Mouse (Mus musculus): ENCODE measurements around the gene Slc9a7. TPM values are rescaled to one million over a fixed set of nuclear protein-coding genes. Genes with fewer than 3 reads are reported as not detected.

The Slc9a7 gene
- polyA plus RNA-seq, 1 experiment from 2014 or later, result 17.5 TPM

- no peaks in the 10 kb centered on the region for H3K4me1 ChIP-seq (replicated peaks; ENCODE audit: control insufficient read depth, insufficient read depth, low read length)
- WGBS, result 50% methylated on average over 4 of the region's 4 CpGs
- H3K36me3 ChIP-seq (replicated peaks; ENCODE audit: control insufficient read depth, insufficient read depth), result no peaks in the 10 kb centered on the region
- no peak overlapping the region for H3K9ac ChIP-seq
- no peak overlapping the region for H3K4me2 ChIP-seq (replicated peaks)
- ATAC-seq (ENCODE audit: low FRiP score), result no peak
- no peaks in the 10 kb centered on the region for H3K9me3 ChIP-seq (ENCODE audit: control insufficient read depth, low read length)
- H3K4me3 ChIP-seq (replicated peaks; ENCODE audit: low read length), result no peak overlapping the region
- no peaks in the 10 kb centered on the region for H3K27me3 ChIP-seq (ENCODE audit: control insufficient read depth, insufficient read depth, low read length)
- H3K27ac ChIP-seq, result no peak overlapping the region
- DNase-seq (ENCODE audit: low spot score), result no peak
These were observed 221.4 kb downstream of the Slc9a7 start for GRCm38 (mm10) chrX:20070196-20070595.

DNA sequence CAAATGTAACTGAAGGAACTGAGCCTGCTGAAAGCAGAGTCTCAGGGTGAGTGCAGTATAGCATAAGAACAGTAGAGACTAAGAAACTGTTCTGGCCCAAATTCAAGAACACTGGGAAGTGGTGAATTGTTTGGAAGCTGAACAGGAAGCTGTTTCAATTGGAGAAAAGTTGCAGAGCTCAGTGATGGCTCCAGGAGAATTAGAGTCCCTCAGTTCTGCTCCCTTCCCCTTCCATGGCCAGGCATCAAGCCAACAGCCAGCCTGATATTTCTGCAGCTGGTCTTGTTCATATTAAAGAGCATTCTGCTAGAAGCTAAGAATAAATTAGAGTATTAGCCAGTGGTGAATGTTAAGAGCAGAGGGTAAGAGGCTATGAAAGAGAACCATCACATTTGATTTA is 225.0 kb downstream of the Slc9a7 start:
- H3K36me3 ChIP-seq (replicated peaks; ENCODE audit: control insufficient read depth, insufficient read depth), result no peaks in the 10 kb centered on the region
- no peak for DNase-seq (ENCODE audit: low spot score)
- ATAC-seq (ENCODE audit: low FRiP score), result no peak
- H3K27ac ChIP-seq, result no peak overlapping the region
- H3K4me2 ChIP-seq (replicated peaks), result no peak overlapping the region
- H3K9me3 ChIP-seq (ENCODE audit: control insufficient read depth, low read length), result no peaks in the 10 kb centered on the region
- H3K4me1 ChIP-seq (replicated peaks; ENCODE audit: control insufficient read depth, insufficient read depth, low read length), result no peaks in the 10 kb centered on the region
- no peak overlapping the region for H3K9ac ChIP-seq
- no peak overlapping the region for H3K4me3 ChIP-seq (replicated peaks; ENCODE audit: low read length)
- no peaks in the 10 kb centered on the region for H3K27me3 ChIP-seq (ENCODE audit: control insufficient read depth, insufficient read depth, low read length)

DNA sequence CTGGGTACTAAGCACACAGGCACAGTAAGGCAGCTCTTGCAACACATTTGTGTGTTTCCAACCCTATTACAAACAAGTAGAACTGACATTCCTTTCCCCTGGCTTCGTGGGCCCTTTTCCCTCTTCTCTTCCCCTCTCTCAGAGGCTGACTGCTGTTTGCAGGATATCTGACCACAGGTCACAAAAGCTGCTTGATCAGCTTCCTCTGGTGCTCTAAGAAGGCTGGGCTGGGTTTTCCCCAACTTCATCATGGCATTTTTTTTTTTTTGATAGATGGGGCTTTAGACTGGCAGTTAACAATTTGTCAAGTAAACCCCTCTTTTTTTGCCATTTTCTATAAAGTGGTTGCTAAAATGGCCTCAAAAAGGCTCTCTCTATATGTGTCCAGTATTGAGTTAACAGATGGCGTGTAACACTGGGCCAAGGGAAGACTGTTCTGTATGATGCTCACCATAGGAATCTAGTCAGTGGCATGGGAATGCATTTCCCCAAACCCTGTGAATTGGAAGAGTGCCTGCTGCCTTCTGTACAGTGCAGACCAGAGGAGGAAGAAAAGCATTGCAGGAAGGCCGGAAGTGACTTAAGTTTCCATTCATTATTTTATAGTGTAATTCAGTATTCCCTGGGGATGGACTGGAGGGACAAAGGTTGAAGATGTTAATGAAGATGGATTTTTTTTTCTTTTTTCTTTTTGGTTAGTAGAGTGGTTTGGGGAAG is 229.7 kb downstream of the Slc9a7 start:
- WGBS, result 53% methylated on average over 3 of the region's 3 CpGs
- no peaks in the 10 kb centered on the region for H3K27me3 ChIP-seq (ENCODE audit: control insufficient read depth, insufficient read depth, low read length)
- H3K9ac ChIP-seq, result no peak overlapping the region
- no peak for DNase-seq (ENCODE audit: low spot score)
- no peak overlapping the region for H3K4me2 ChIP-seq (replicated peaks)
- ATAC-seq (ENCODE audit: low FRiP score), result no peak
- H3K36me3 ChIP-seq (replicated peaks; ENCODE audit: control insufficient read depth, insufficient read depth), result no peaks in the 10 kb centered on the region
- H3K27ac ChIP-seq, result no peak overlapping the region
- H3K4me1 ChIP-seq (replicated peaks; ENCODE audit: control insufficient read depth, insufficient read depth, low read length), result no peaks in the 10 kb centered on the region
- no peak overlapping the region for H3K4me3 ChIP-seq (replicated peaks; ENCODE audit: low read length)
- H3K9me3 ChIP-seq (ENCODE audit: control insufficient read depth, low read length), result no peaks in the 10 kb centered on the region

GRCm38 (mm10) chrX:20060769-20061315 is 230.8 kb downstream of the Slc9a7 start:
- peak; percentile 24 for DNase-seq (ENCODE audit: low spot score)
- Histone ChIP-seq H3K36me3 (replicated peaks; ENCODE audit: control insufficient read depth, insufficient read depth) (no peaks in the 10 kb centered on the region), H3K27ac (no peak overlapping the region), H3K4me1 (replicated peaks; ENCODE audit: control insufficient read depth, insufficient read depth, low read length) (no peaks in the 10 kb centered on the region), H3K27me3 (ENCODE audit: control insufficient read depth, insufficient read depth, low read length) (no peaks in the 10 kb centered on the region), H3K4me2 (replicated peaks) (peak overlapping the region; percentile 66), H3K4me3 (replicated peaks; ENCODE audit: low read length) (peak overlapping the region; percentile 45), H3K9me3 (ENCODE audit: control insufficient read depth, low read length) (no peaks in the 10 kb centered on the region), H3K9ac (peak overlapping the region; percentile 51)
- peak; percentile 67; the same call in 1 of the 2 replicates for ATAC-seq (ENCODE audit: low FRiP score)
- WGBS, result 20% methylated on average over 47 of the region's 47 CpGs

- H3K36me3 ChIP-seq (replicated peaks; ENCODE audit: control insufficient read depth, insufficient read depth), result no peaks in the 10 kb centered on the region
- H3K9me3 ChIP-seq (ENCODE audit: control insufficient read depth, low read length), result no peaks in the 10 kb centered on the region
- ATAC-seq (ENCODE audit: low FRiP score) (peak; percentile 72), DNase-seq (ENCODE audit: low spot score) (no peak)
- H3K4me2 ChIP-seq (replicated peaks), result peak overlapping the region; percentile 66
- no peaks in the 10 kb centered on the region for H3K4me1 ChIP-seq (replicated peaks; ENCODE audit: control insufficient read depth, insufficient read depth, low read length)
- no peaks in the 10 kb centered on the region for H3K27me3 ChIP-seq (ENCODE audit: control insufficient read depth, insufficient read depth, low read length)
- peak overlapping the region; percentile 45 for H3K4me3 ChIP-seq (replicated peaks; ENCODE audit: low read length)
- 31% methylated on average over 65 of the region's 65 CpGs for WGBS
- peak overlapping the region; percentile 51 for H3K9ac ChIP-seq
- no peak overlapping the region for H3K27ac ChIP-seq
These were observed 231.4 kb downstream of the Slc9a7 start for GRCm38 (mm10) chrX:20060096-20060768.

GRCm38 (mm10) chrX:20059381-20059971 is 232.1 kb downstream of the Slc9a7 start, which contains the start of gene Chst7:
Chst7 (plus strand) TSS chrX:20059560.
- Histone ChIP-seq H3K4me3 (replicated peaks; ENCODE audit: low read length) (peak within 1 kb of the TSS; percentile 45), H3K4me1 (replicated peaks; ENCODE audit: control insufficient read depth, insufficient read depth, low read length) (no peaks in the 10 kb centered on the region), H3K27me3 (ENCODE audit: control insufficient read depth, insufficient read depth, low read length) (no peaks in the 10 kb centered on the region), H3K9ac (peak within 1 kb of the TSS; percentile 51), H3K4me2 (replicated peaks) (peak within 1 kb of the TSS; percentile 66), H3K36me3 (replicated peaks; ENCODE audit: control insufficient read depth, insufficient read depth) (no peaks in the 10 kb centered on the region), H3K27ac (no peak within 1 kb of the TSS), H3K9me3 (ENCODE audit: control insufficient read depth, low read length) (no peaks in the 10 kb centered on the region)
- peak; percentile 78 for ATAC-seq (ENCODE audit: low FRiP score)
- DNase-seq (ENCODE audit: low spot score), result no peak
- WGBS, result 20% methylated on average over 39 of the region's 40 CpGs

Other genes starting within 250 kb of the Slc9a7 start
- gene Chst7, start 232.2 kb downstream of the Slc9a7 start, polyA plus RNA-seq (2014; fragmentation: Nextera tagmentation; extraction: Ambion mirVana), result 7.1 and 9.0 TPM in 2 replicates
- 16.9 and 18.6 TPM in 2 replicates for gene Rp2, start 72.7 kb upstream of the Slc9a7 start, polyA plus RNA-seq (2014; fragmentation: Nextera tagmentation; extraction: Ambion mirVana)
- 4.8 and 5.7 TPM in 2 replicates for gene Jade3, start 133.9 kb upstream of the Slc9a7 start, polyA plus RNA-seq (2014; fragmentation: Nextera tagmentation; extraction: Ambion mirVana)